Mouse (Mus musculus) intestine, embryonic 16.5 days (tissue): Measurements from ENCODE around the gene Cap2. TPM values are rescaled to one million over a fixed set of nuclear protein-coding genes. Genes with fewer than 3 reads are reported as not detected.

ENCODE experiments used
- ATAC-seq: fragments of 200-750 bp; cut with Nextera tagmentation; 2 replicates; pipeline ENCODE4 v1.8.0; 2017; ENCODE audit warnings: moderate TSS enrichment, moderate library complexity
- H3K27ac ChIP-seq: fragments of 300-500 bp; sonication (generic); 2 replicates; pipeline ENCODE4 v1.5.1; 2014; ENCODE audit warnings: mild to moderate bottlenecking, low read length
- H3K27me3 ChIP-seq: fragments of 300-500 bp; sonication (generic); replicated peaks from 2 replicates; pipeline ENCODE4 v1.6.1; 2014; ENCODE audit warnings: low read length, control low read depth, mixed read lengths; ENCODE audit not compliant: control insufficient read depth, insufficient read depth
- H3K36me3 ChIP-seq: fragments of 300-500 bp; sonication (generic); 2 replicates; pipeline ENCODE4 v1.6.1; 2014; ENCODE audit warnings: low read length, control low read depth; ENCODE audit not compliant: control insufficient read depth, insufficient read depth
- H3K4me1 ChIP-seq: fragments of 300-500 bp; sonication (generic); 2 replicates; pipeline ENCODE4 v1.6.1; 2014; ENCODE audit warnings: low read length, control low read depth, mixed read lengths; ENCODE audit not compliant: control insufficient read depth, insufficient read depth
- H3K4me2 ChIP-seq: fragments of 300-500 bp; sonication (generic); 2 replicates; pipeline ENCODE4 v1.6.1; 2014; ENCODE audit warnings: low read depth, low read length, control low read depth
- H3K4me3 ChIP-seq: fragments of 300-500 bp; sonication (generic); 2 replicates; pipeline ENCODE4 v1.5.1; 2014; ENCODE audit warnings: mild to moderate bottlenecking, low read length
- H3K9ac ChIP-seq: fragments of 300-500 bp; sonication (generic); 2 replicates; pipeline ENCODE4 v1.6.1; 2014; ENCODE audit warnings: low read depth, low read length
- H3K9me3 ChIP-seq: fragments of 300-500 bp; sonication (generic); 2 replicates; pipeline ENCODE4 v1.6.1; 2016; ENCODE audit warnings: low read length, control low read depth; ENCODE audit not compliant: control insufficient read depth
- WGBS: fragments of 180-500 bp; shearing (Covaris S2); extraction: QIAGEN DNeasy Blood & Tissue Kit; methylation state at CpG from one replicate; pipeline ENCODE4 v1.1.7; 2014; 5-methylcytosine and 5-hydroxymethylcytosine counted together
- polyA plus RNA-seq: library from polyadenylated mRNA; unstranded; fragments of >200 nt; fragmentation: Nextera tagmentation; extraction: Ambion mirVana; gene quantifications from 2 replicates; pipeline ENCODE4 v1.2.1, GENCODE M21; 2015

Gene Cap2
- polyA plus RNA-seq, 1 experiment from 2014 or later = 10.7 TPM

GRCm38 (mm10) chr13:46522798-46523197, 21.1 kb downstream of the Cap2 start:
- no peak overlapping the region for H3K4me3 ChIP-seq
- H3K27me3 ChIP-seq = no peaks in the 10 kb centered on the region
- no peak overlapping the region for H3K4me2 ChIP-seq
- no peaks in the 10 kb centered on the region for H3K9me3 ChIP-seq
- no peak overlapping the region for H3K9ac ChIP-seq
- no peak overlapping the region for H3K27ac ChIP-seq
- H3K4me1 ChIP-seq = no peaks in the 10 kb centered on the region
- no peak for ATAC-seq
- H3K36me3 ChIP-seq = no peaks in the 10 kb centered on the region
- 50% methylated on average over 4 of the region's 4 CpGs for WGBS

DNA sequence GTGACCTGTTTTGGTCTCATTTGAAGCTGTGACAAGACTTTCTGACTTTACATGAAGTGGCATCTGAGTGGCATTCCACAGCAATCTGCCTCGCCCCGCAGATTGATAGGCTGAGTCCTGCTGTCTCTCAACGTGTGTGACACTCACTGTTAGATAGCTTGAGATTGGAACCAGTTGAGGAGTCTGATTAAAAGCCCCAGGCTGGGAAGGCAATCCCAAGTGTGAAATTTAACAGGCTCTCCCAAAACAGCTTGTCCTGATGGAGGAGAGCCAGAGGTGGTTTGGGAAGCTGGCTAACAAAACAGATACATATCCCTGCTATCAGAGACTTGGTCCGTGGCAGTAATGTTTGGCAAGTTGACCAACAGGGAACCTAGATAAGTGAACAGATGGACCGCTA, 21.6 kb downstream of the Cap2 start:
- Histone ChIP-seq H3K4me1 (no peaks in the 10 kb centered on the region), H3K9ac (no peak overlapping the region), H3K9me3 (no peaks in the 10 kb centered on the region), H3K36me3 (no peaks in the 10 kb centered on the region), H3K27me3 (no peaks in the 10 kb centered on the region), H3K4me2 (no peak overlapping the region), H3K4me3 (no peak overlapping the region), H3K27ac (no peak overlapping the region)
- no peak for ATAC-seq
- 30% methylated on average over 5 of the region's 5 CpGs for WGBS

- Histone ChIP-seq H3K4me3 (no peak overlapping the region), H3K9ac (no peak overlapping the region), H3K9me3 (no peaks in the 10 kb centered on the region), H3K4me2 (no peak overlapping the region), H3K27me3 (no peaks in the 10 kb centered on the region), H3K36me3 (no peaks in the 10 kb centered on the region), H3K4me1 (no peaks in the 10 kb centered on the region), H3K27ac (no peak overlapping the region)
- WGBS = 67% methylated on average over 12 of the region's 12 CpGs
- ATAC-seq = no peak
Measured at GRCm38 (mm10) chr13:46523712-46524111, 22.1 kb downstream of the Cap2 start.

- Histone ChIP-seq H3K9me3 (no peaks in the 10 kb centered on the region), H3K27me3 (no peaks in the 10 kb centered on the region), H3K36me3 (no peaks in the 10 kb centered on the region), H3K9ac (no peak overlapping the region), H3K4me1 (no peaks in the 10 kb centered on the region), H3K4me2 (no peak overlapping the region), H3K27ac (no peak overlapping the region), H3K4me3 (no peak overlapping the region)
- whole genome bisulfite sequencing = 93% methylated on average over 18 of the region's 18 CpGs
- ATAC-seq = no peak
Measured at GRCm38 (mm10) chr13:46525295-46526255, 23.9 kb downstream of the Cap2 start.

GRCm38 (mm10) chr13:46526645-46527044, 25.0 kb downstream of the Cap2 start:
- 78% methylated on average over 3 of the region's 3 CpGs for WGBS
- no peaks in the 10 kb centered on the region for H3K4me1 ChIP-seq
- ATAC-seq = no peak

GRCm38 (mm10) chr13:46527340-46527739, 25.7 kb downstream of the Cap2 start:
- no peaks in the 10 kb centered on the region for H3K4me1 ChIP-seq
- H3K9me3 ChIP-seq = no peaks in the 10 kb centered on the region
- no peaks in the 10 kb centered on the region for H3K36me3 ChIP-seq
- no peak overlapping the region for H3K4me3 ChIP-seq
- no peak overlapping the region for H3K9ac ChIP-seq
- no peak for ATAC-seq
- 89% methylated on average over 5 of the region's 5 CpGs for WGBS
- H3K4me2 ChIP-seq = no peak overlapping the region
- no peaks in the 10 kb centered on the region for H3K27me3 ChIP-seq
- no peak overlapping the region for H3K27ac ChIP-seq

More at GRCm38 (mm10) chr13:46526645-46527044, 25.0 kb downstream of the Cap2 start:
- H3K36me3 ChIP-seq = no peaks in the 10 kb centered on the region
- no peak overlapping the region for H3K9ac ChIP-seq
- no peak overlapping the region for H3K4me3 ChIP-seq
- no peak overlapping the region for H3K4me2 ChIP-seq
- no peaks in the 10 kb centered on the region for H3K9me3 ChIP-seq
- H3K27me3 ChIP-seq = no peaks in the 10 kb centered on the region
- H3K27ac ChIP-seq = no peak overlapping the region

DNA sequence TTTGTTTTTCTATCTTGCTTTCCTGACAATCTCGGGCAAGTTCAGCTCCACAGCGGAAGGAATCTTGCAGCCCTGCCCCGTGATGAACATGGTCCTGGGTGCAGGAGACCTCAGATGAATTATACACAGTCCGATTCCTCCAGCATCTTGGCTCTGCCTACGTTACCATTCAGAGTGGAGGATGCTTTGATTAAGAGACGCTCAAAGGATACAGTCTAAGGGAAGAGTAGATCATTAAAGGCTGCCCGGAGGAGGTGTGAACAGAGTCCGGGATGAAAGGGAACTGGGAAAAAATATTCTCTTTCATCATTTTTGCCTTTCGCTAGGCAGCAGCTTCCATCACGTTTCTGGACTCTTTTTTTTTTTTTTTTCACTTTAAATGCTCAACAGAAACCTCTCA, 27.4 kb downstream of the Cap2 start:
- no peak overlapping the region for H3K4me2 ChIP-seq
- WGBS = 82% methylated on average over 10 of the region's 10 CpGs
- H3K9me3 ChIP-seq = no peaks in the 10 kb centered on the region
- no peak overlapping the region for H3K4me3 ChIP-seq
- H3K27ac ChIP-seq = no peak overlapping the region
- no peak for ATAC-seq
- no peak overlapping the region for H3K9ac ChIP-seq
- H3K36me3 ChIP-seq = no peaks in the 10 kb centered on the region
- no peaks in the 10 kb centered on the region for H3K27me3 ChIP-seq
- H3K4me1 ChIP-seq = 0 out of 2 replicates have a peak, but pooled peaks cover 1% of the 10 kb centered on the region

DNA sequence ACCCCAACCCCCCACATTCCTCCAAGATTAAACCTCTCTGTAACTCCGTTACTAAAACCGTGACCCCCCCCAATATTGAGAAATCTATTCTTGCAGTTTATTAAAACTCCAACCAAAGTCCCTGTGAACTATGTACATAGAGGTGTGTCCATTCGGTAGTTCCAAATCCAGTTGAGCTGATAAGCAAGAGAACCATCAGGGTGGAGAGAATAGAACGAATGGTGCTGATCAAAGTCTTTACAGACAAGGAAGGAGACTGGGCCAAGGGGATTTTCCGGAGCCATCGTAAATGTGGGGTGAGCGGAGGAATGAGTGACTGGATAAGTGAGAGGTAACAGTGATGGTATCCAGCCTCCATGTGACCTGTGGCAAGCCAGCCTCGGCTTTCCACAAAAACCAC, 28.9 kb downstream of the Cap2 start:
- H3K36me3 ChIP-seq = no peaks in the 10 kb centered on the region
- H3K9me3 ChIP-seq = no peaks in the 10 kb centered on the region
- H3K27ac ChIP-seq = no peak overlapping the region
- no peak overlapping the region for H3K4me2 ChIP-seq
- no peaks in the 10 kb centered on the region for H3K27me3 ChIP-seq
- peak; percentile 89 for ATAC-seq
- 0 out of 2 replicates have a peak, but pooled peaks cover 3% of the 10 kb centered on the region for H3K4me1 ChIP-seq
- no peak overlapping the region for H3K4me3 ChIP-seq
- no peak overlapping the region for H3K9ac ChIP-seq
- 62% methylated on average over 8 of the region's 8 CpGs for WGBS

DNA sequence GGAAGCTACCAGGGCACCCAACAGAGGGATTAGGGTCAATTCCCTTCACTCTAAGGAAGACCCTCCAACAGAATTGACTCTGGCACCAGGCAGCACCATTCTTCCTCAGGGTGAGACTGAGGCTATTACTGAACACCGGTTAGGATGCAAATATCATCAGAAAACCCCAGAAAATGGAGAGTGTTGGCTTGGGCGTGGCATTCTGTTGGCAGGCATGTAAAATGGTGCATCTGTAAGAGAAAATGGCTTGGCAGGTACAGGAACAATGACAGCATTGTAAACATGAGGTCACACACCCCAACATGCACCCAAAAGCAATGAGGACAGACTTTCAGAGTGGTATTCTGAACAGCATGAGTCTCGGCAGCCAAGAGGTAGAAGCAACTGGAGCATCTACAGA, 30.0 kb downstream of the Cap2 start:
- Histone ChIP-seq H3K4me3 (no peak overlapping the region), H3K27ac (no peak overlapping the region), H3K27me3 (no peaks in the 10 kb centered on the region), H3K9ac (no peak overlapping the region), H3K36me3 (no peaks in the 10 kb centered on the region), H3K4me1 (0 out of 2 replicates have a peak, but pooled peaks cover 3% of the 10 kb centered on the region), H3K4me2 (no peak overlapping the region), H3K9me3 (no peaks in the 10 kb centered on the region)
- ATAC-seq = no peak
- 90% methylated on average over 3 of the region's 3 CpGs for WGBS
